Mouse (Mus musculus): ENCODE data around the gene Gm49403. TPM values are rescaled to one million over a fixed set of nuclear protein-coding genes. Genes with fewer than 3 reads are reported as not detected.
A peak's percentile ranks its signal among the peaks of the same experiment; 100 is the strongest.
"Not testable (repeated sequence)": the region's sequence is repeated elsewhere in the genome, so short reads cannot be mapped to it uniquely, and the experiment has no call there.

Gm49403 gene
- not detected in 2 replicates for polyA plus RNA-seq (2014; fragmentation: Nextera tagmentation; extraction: Ambion mirVana)

DNA sequence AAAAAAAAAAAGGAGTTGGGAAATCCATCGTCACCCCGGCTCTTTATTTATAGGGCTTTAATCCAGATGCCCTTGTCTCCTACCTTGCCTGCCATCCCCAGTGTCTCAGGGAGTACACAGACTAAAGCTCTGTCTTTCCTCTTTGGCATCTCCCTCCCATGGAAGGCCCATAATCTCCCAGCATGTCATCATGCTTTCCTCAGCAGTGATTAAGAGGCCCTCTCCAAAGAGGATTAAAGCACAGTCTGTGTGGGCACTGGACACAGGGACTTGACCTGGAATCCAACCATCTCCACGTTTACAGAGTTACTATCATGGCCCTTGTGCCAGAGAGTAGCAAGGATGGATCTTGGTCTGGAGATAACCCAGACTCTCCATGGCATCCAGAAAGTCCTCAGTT is at the start of gene Gm49403, which contains the start of gene Lbhd1:
TSS of gene Gm49403 (plus strand) at position 315 of the 400 bp plus-strand sequence.
TSS of gene Lbhd1 (plus strand) at position 117 of the 400 bp plus-strand sequence.
- no peak within 1 kb of the TSS for H3K9ac ChIP-seq (ENCODE audit: low read length)
- H3K27me3 ChIP-seq (replicated peaks; ENCODE audit: control insufficient read depth, insufficient read depth, low read length), result no peaks in the 10 kb centered on the region
- DNase-seq (ENCODE audit: low spot score) (no peak), ATAC-seq (no peak)
- H3K27ac ChIP-seq (ENCODE audit: low read depth, low read length), result no peak within 1 kb of the TSS
- H3K36me3 ChIP-seq (ENCODE audit: control insufficient read depth, insufficient read depth, low read length), result no peaks in the 10 kb centered on the region
- no peaks in the 10 kb centered on the region for H3K9me3 ChIP-seq (replicated peaks; ENCODE audit: control insufficient read depth, low read length)
- WGBS, result 73% methylated on average over 3 of the region's 3 CpGs
- no peak within 1 kb of the TSS for H3K4me2 ChIP-seq (ENCODE audit: low read length)
- no peak within 1 kb of the TSS for H3K4me3 ChIP-seq (ENCODE audit: low read depth, low read length)
- peaks cover 7% of the 10 kb centered on the region; the same call in 1 of the 2 replicates for H3K4me1 ChIP-seq (ENCODE audit: control insufficient read depth, insufficient read depth, low read length)

- ATAC-seq; DNase-seq (ENCODE audit: low spot score); H3K9ac ChIP-seq (ENCODE audit: low read length); H3K9me3 ChIP-seq (replicated peaks; ENCODE audit: control insufficient read depth, low read length); H3K4me2 ChIP-seq (ENCODE audit: low read length); H3K27me3 ChIP-seq (replicated peaks; ENCODE audit: control insufficient read depth, insufficient read depth, low read length); H3K4me3 ChIP-seq (ENCODE audit: low read depth, low read length): not testable (repeated sequence)
- WGBS, result 98% methylated on average over 10 of the region's 10 CpGs
- H3K4me1 ChIP-seq (ENCODE audit: control insufficient read depth, insufficient read depth, low read length), result peaks cover 15% of the 10 kb centered on the region
- H3K36me3 ChIP-seq (ENCODE audit: control insufficient read depth, insufficient read depth, low read length), result peaks cover 49% of the 10 kb centered on the region
- 0 out of 2 replicates have a peak overlapping the region, but pooled peaks have one; percentile 5 for H3K27ac ChIP-seq (ENCODE audit: low read depth, low read length)
Observed at GRCm38 (mm10) chr19:8836327-8836726, 47.4 kb upstream of the Gm49403 start.

- H3K9me3 ChIP-seq (replicated peaks; ENCODE audit: control insufficient read depth, low read length), result no peaks in the 10 kb centered on the region
- peaks cover 44% of the 10 kb centered on the region for H3K36me3 ChIP-seq (ENCODE audit: control insufficient read depth, insufficient read depth, low read length)
- peak; percentile 71 for ATAC-seq
- peaks cover 15% of the 10 kb centered on the region for H3K4me1 ChIP-seq (ENCODE audit: control insufficient read depth, insufficient read depth, low read length)
- peak within 1 kb of the TSS; percentile 61 for H3K4me3 ChIP-seq (ENCODE audit: low read depth, low read length)
- H3K27ac ChIP-seq (ENCODE audit: low read depth, low read length), result peak within 1 kb of the TSS; percentile 98
- under 1% methylated on average over 38 of the region's 38 CpGs for WGBS
- H3K27me3 ChIP-seq (replicated peaks; ENCODE audit: control insufficient read depth, insufficient read depth, low read length), result no peaks in the 10 kb centered on the region
- DNase-seq (ENCODE audit: low spot score), result peak; percentile 93
- H3K4me2 ChIP-seq (ENCODE audit: low read length), result peak within 1 kb of the TSS; percentile 64
- peak within 1 kb of the TSS; percentile 89 for H3K9ac ChIP-seq (ENCODE audit: low read length)
Observed at GRCm38 (mm10) chr19:8837251-8837791, 46.4 kb upstream of the Gm49403 start, which contains the start of gene Bscl2. Gene Bscl2 (plus strand): TSS chr19:8837467.

DNA sequence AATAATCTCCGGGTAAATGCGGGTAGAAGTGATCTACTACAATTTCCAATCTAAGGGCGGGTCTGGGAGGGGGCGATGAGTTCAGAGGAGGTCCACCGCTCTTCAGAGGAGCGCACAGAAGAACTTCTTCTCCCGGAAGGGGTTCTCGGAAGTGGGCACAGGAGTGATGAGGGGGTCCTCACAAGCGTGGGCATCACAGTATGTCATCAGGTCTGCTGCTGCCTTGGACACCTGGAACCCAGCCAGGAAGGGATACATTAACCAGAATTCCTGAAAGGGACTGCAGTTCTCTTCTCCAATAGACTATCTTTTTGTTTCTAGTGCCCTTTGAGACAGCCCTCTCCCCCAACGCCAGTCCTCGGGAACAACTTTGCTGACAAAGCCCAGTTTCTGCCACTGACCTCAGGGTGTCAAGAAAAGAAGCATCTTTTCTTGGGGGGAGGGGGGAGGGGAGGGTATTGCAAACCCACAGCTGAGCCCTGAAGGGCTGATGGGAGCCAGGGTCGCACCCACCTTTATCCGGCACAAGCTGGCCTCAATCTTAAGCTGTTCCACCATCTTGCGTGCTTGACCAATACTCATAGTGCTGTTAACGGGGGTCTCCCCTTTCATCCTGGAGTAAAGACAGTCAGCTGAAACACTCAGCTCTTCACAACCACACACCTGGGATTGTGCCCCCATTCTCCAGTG is 45.5 kb upstream of the Gm49403 start:
- Histone ChIP-seq H3K9ac (ENCODE audit: low read length) (peak overlapping the region; percentile 89), H3K9me3 (replicated peaks; ENCODE audit: control insufficient read depth, low read length) (no peaks in the 10 kb centered on the region), H3K4me2 (ENCODE audit: low read length) (peak overlapping the region; percentile 64), H3K36me3 (ENCODE audit: control insufficient read depth, insufficient read depth, low read length) (peaks cover 41% of the 10 kb centered on the region), H3K4me3 (ENCODE audit: low read depth, low read length) (peak overlapping the region; percentile 61), H3K4me1 (ENCODE audit: control insufficient read depth, insufficient read depth, low read length) (peaks cover 15% of the 10 kb centered on the region), H3K27ac (ENCODE audit: low read depth, low read length) (peak overlapping the region; percentile 98), H3K27me3 (replicated peaks; ENCODE audit: control insufficient read depth, insufficient read depth, low read length) (no peaks in the 10 kb centered on the region)
- 10% methylated on average over 15 of the region's 15 CpGs for WGBS
- ATAC-seq (no peak), DNase-seq (ENCODE audit: low spot score) (peak; percentile 54)

DNA sequence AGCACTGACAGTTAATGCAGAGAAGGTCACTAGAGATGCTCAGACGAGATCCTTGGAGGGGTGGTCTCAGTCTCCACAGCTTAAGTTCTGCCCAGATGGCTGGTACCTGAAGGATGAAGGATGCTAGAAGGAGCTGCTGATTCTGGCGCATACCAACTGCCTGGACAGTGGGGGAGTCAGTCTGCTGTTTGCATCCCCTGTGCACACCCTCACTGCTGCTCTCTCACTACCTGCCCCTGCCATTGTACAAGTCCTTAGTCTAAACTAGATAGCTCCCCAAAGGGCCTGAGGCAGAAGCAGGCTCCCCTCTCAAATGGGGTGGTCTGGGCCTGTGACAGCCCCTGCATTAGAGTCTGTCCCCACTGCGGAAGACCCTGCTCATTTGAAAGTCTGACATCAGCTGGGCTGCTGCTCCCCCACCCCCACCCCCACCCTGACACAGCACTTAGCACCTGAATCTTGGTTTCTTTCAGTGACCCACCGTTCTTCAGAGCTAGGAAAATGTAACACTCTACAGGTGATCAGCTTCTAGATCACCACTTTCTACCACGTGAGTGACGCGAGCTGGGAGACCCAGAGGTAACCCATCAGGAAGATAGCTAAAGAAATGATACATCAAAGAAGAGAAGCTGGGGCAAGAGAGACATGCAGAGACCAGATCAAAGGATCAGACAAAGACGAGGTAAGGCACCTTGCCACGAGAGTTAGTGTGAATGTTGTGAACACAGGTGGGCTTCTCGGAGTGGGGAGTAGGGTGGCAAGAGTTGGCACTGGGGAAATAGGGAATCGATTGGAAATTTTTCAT is 44.4 kb upstream of the Gm49403 start, which contains the start of gene Gng3:
TSS of gene Gng3 (minus strand) at position 92 of the 805 bp plus-strand sequence.
- 35% methylated on average over 11 of the region's 11 CpGs for WGBS

DNA sequence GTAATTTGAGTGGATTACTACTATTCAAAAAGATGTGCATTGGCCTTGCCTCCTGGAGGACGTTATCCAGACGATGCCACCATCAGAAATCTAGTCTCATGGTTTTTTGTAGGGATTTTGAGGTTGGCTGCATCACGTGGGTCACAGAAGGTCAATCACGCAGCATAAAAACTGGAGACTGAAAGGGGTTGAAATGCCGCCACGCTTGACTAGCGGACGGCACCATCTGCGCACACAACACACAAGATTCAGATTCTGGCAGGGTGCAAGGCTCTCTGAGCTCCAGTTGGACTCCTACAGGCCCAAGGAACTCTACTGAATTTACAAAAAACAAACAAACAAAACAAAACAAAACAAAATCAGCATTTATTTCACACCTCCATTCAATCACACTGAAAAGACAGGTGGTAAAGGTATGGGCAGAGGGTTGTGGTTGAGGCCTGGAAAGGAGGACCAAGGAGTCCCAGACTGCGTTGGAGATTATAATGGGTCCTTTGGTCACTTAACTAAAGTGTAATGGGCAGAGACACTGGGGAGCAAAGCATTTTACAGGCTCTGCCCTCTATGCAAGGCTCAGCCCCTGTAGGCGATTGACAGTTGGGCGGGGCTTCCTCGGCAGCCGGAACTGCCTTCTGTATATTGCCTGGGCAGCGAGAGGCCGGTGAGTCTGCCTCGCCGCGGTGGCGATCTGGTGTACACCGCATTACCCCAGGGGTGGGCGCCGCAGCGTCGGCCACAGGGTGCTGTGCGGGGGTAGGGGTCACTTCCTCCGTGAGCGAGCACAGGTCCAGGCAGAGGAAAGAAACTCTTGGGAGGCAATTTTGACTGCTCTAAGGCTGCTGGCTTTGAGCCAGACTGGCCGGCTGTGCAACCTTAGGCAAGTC is 43.6 kb upstream of the Gm49403 start:
- peak overlapping the region; percentile 61 for H3K4me3 ChIP-seq (ENCODE audit: low read depth, low read length)
- H3K9me3 ChIP-seq (replicated peaks; ENCODE audit: control insufficient read depth, low read length), result no peaks in the 10 kb centered on the region
- H3K36me3 ChIP-seq (ENCODE audit: control insufficient read depth, insufficient read depth, low read length), result peaks cover 35% of the 10 kb centered on the region
- ATAC-seq (peak; percentile 38), DNase-seq (ENCODE audit: low spot score) (peak; percentile 74)
- peaks cover 15% of the 10 kb centered on the region for H3K4me1 ChIP-seq (ENCODE audit: control insufficient read depth, insufficient read depth, low read length)
- H3K27ac ChIP-seq (ENCODE audit: low read depth, low read length), result peak overlapping the region; percentile 98; the same call in 1 of the 2 replicates
- H3K9ac ChIP-seq (ENCODE audit: low read length), result peak overlapping the region; percentile 89
- WGBS, result 14% methylated on average over 29 of the region's 29 CpGs
- no peaks in the 10 kb centered on the region for H3K27me3 ChIP-seq (replicated peaks; ENCODE audit: control insufficient read depth, insufficient read depth, low read length)
- peak overlapping the region; percentile 64 for H3K4me2 ChIP-seq (ENCODE audit: low read length)

More for the DNA sequence above, 44.4 kb upstream of the Gm49403 start, which contains the start of gene Gng3:
- Histone ChIP-seq H3K4me1 (ENCODE audit: control insufficient read depth, insufficient read depth, low read length) (peaks cover 15% of the 10 kb centered on the region), H3K27me3 (replicated peaks; ENCODE audit: control insufficient read depth, insufficient read depth, low read length) (no peaks in the 10 kb centered on the region), H3K36me3 (ENCODE audit: control insufficient read depth, insufficient read depth, low read length) (peaks cover 39% of the 10 kb centered on the region), H3K27ac (ENCODE audit: low read depth, low read length) (peak within 1 kb of the TSS; percentile 98), H3K9me3 (replicated peaks; ENCODE audit: control insufficient read depth, low read length) (no peaks in the 10 kb centered on the region), H3K4me2 (ENCODE audit: low read length) (peak within 1 kb of the TSS; percentile 64), H3K9ac (ENCODE audit: low read length) (peak within 1 kb of the TSS; percentile 89), H3K4me3 (ENCODE audit: low read depth, low read length) (peak within 1 kb of the TSS; percentile 61)
- peak; percentile 91 for DNase-seq (ENCODE audit: low spot score)
- peak; percentile 84 for ATAC-seq

GRCm38 (mm10) chr19:8841012-8841411 is 42.7 kb upstream of the Gm49403 start:
- peak overlapping the region; percentile 61; the same call in 1 of the 2 replicates for H3K4me3 ChIP-seq (ENCODE audit: low read depth, low read length)
- no peaks in the 10 kb centered on the region for H3K27me3 ChIP-seq (replicated peaks; ENCODE audit: control insufficient read depth, insufficient read depth, low read length)
- DNase-seq (ENCODE audit: low spot score) (no peak), ATAC-seq (no peak)
- no peak overlapping the region for H3K27ac ChIP-seq (ENCODE audit: low read depth, low read length)
- peaks cover 39% of the 10 kb centered on the region for H3K36me3 ChIP-seq (ENCODE audit: control insufficient read depth, insufficient read depth, low read length)
- peak overlapping the region; percentile 89 for H3K9ac ChIP-seq (ENCODE audit: low read length)
- no peaks in the 10 kb centered on the region for H3K9me3 ChIP-seq (replicated peaks; ENCODE audit: control insufficient read depth, low read length)
- H3K4me2 ChIP-seq (ENCODE audit: low read length), result peak overlapping the region; percentile 64
- WGBS, result 90% methylated on average over 7 of the region's 7 CpGs
- H3K4me1 ChIP-seq (ENCODE audit: control insufficient read depth, insufficient read depth, low read length), result peaks cover 15% of the 10 kb centered on the region

GRCm38 (mm10) chr19:8842961-8843360 is 40.8 kb upstream of the Gm49403 start:
- DNase-seq (ENCODE audit: low spot score), result no peak
- Histone ChIP-seq H3K9me3 (replicated peaks; ENCODE audit: control insufficient read depth, low read length) (no peaks in the 10 kb centered on the region), H3K4me3 (ENCODE audit: low read depth, low read length) (no peak overlapping the region), H3K27me3 (replicated peaks; ENCODE audit: control insufficient read depth, insufficient read depth, low read length) (no peaks in the 10 kb centered on the region), H3K4me2 (ENCODE audit: low read length) (no peak overlapping the region), H3K4me1 (ENCODE audit: control insufficient read depth, insufficient read depth, low read length) (peaks cover 11% of the 10 kb centered on the region), H3K27ac (ENCODE audit: low read depth, low read length) (no peak overlapping the region), H3K36me3 (ENCODE audit: control insufficient read depth, insufficient read depth, low read length) (peaks cover 56% of the 10 kb centered on the region), H3K9ac (ENCODE audit: low read length) (no peak overlapping the region)
- 87% methylated on average over 6 of the region's 6 CpGs for WGBS
- no peak for ATAC-seq
